Mouse (Mus musculus) Patski (cell line): ENCODE measurements at regions not wholly inside any gene's neighbourhood (a gene's known extent, or its start where the extent isn't known, plus 50 kb on each side); places are given as distances from the start of the nearest gene placed in this dataset.

ENCODE experiments used
- ATAC-seq: fragments of 100-300 bp; one replicate; pipeline ENCODE4 v1.8.0; 2021
- CTCF ChIA-PET: fragments of 350-600 bp; sonication (Branson Sonifier 250); formaldehyde crosslinking; loops from one replicate; lab custom pipeline; 2022; ENCODE audit warnings: inconsistent platforms; lab: Charles Lee
- POLR2A ChIA-PET: fragments of 350-600 bp; sonication (Branson Sonifier 250); formaldehyde crosslinking; loops from one replicate; lab custom pipeline; 2022; ENCODE audit warnings: antibody characterized with exemption, inconsistent platforms; lab: Charles Lee
- DNase-seq: peaks from one replicate; pipeline ENCODE4 v3.0.0-alpha.2; 2011; ENCODE audit warnings: low read depth, low spot score
- H3K27me3 ChIP-seq: fragments of 371-371 bp; one replicate; pipeline ENCODE4 v1.5.1; 2021
- CTCF ChIP-seq: fragments of 100-300 bp; IDR thresholded peaks from one replicate; pipeline ENCODE4 v1.5.1; 2021
- in situ Hi-C: fragments of 300-500 bp; cut with MboI; formaldehyde crosslinking; loops from 3 replicates; pipeline ENCODE4 v1.11.1; 2018; ENCODE audit warnings: low pct_unique_long_range_greater_than_20kb, mixed read lengths

- POLR2A ChIA-PET: no interaction called here
- DNase-seq (no peak), ATAC-seq (no peak)
- in situ Hi-C loops: no loop called here
- no peak for TF ChIP-seq CTCF
- H3K27me3 ChIP-seq: no peaks in the 10 kb centered on the region
- CTCF ChIA-PET: interaction anchor here (1.1 kb wide), 1 partner anchor 11 kb away, joined by 3 read pairs; no protein-coding TSS in a partner anchor
Measured at GRCm38 (mm10) chr1:71816306-71816705, 163.3 kb upstream of the Fn1 start.

- ATAC-seq: no peak
- CTCF ChIA-PET: interaction anchor here (0.9 to 1.2 kb wide), 2 partner anchors 9 to 38 kb away, joined by 3 read pairs; no protein-coding TSS in a partner anchor
- no peak for TF ChIP-seq CTCF
Measured at GRCm38 (mm10) chr1:71814141-71814540, 161.1 kb upstream of the Fn1 start.

GRCm38 (mm10) chr1:71812171-71812695 is 159.2 kb upstream of the Fn1 start:
- no peak for ATAC-seq
- in situ Hi-C loops: no loop called here
- no peak for TF ChIP-seq CTCF
- DNase-seq: no peak
- H3K27me3 ChIP-seq: no peaks in the 10 kb centered on the region
- POLR2A ChIA-PET: no interaction called here
- CTCF ChIA-PET: no interaction called here

More at GRCm38 (mm10) chr1:71814141-71814540, 161.1 kb upstream of the Fn1 start:
- H3K27me3 ChIP-seq: no peaks in the 10 kb centered on the region
- no peak for DNase-seq
- in situ Hi-C loops: no loop called here
- POLR2A ChIA-PET: no interaction called here

- CTCF ChIA-PET: no interaction called here
- in situ Hi-C loops: no loop called here
- H3K27me3 ChIP-seq: no peaks in the 10 kb centered on the region
- POLR2A ChIA-PET: interaction anchor here (0.7 kb wide), 1 partner anchor 158 kb away, joined by 11 read pairs; no protein-coding TSS in a partner anchor
- no peak for TF ChIP-seq CTCF
- ATAC-seq (no peak), DNase-seq (no peak)
Measured at GRCm38 (mm10) chr1:71811196-71811788, 158.3 kb upstream of the Fn1 start.

- no peaks in the 10 kb centered on the region for H3K27me3 ChIP-seq
- DNase-seq (no peak), ATAC-seq (no peak)
- TF ChIP-seq CTCF: no peak
- in situ Hi-C loops: no loop called here
- CTCF ChIA-PET: no interaction called here
- POLR2A ChIA-PET: no interaction called here
Measured at GRCm38 (mm10) chr1:71808005-71808404, 155.0 kb upstream of the Fn1 start.

- in situ Hi-C loops: no loop called here
Measured at GRCm38 (mm10) chr1:71807586-71807985, 154.6 kb upstream of the Fn1 start.

GRCm38 (mm10) chr1:71801283-71802066 is 148.5 kb upstream of the Fn1 start:
- no peak for TF ChIP-seq CTCF
- in situ Hi-C loops: no loop called here
- DNase-seq (no peak), ATAC-seq (no peak)
- H3K27me3 ChIP-seq: no peaks in the 10 kb centered on the region
- CTCF ChIA-PET: interaction anchor here (0.8 to 1.0 kb wide), 2 partner anchors 14 to 25 kb away, joined by 3 to 5 read pairs; no protein-coding TSS in a partner anchor
- POLR2A ChIA-PET: interaction anchor here (0.6 kb wide), 1 partner anchor 36 kb away, joined by 3 read pairs; no protein-coding TSS in a partner anchor

More at GRCm38 (mm10) chr1:71807586-71807985, 154.6 kb upstream of the Fn1 start:
- no peak for TF ChIP-seq CTCF
- H3K27me3 ChIP-seq: no peaks in the 10 kb centered on the region
- DNase-seq: no peak
- ChIA-PET POLR2A (no interaction called here), CTCF (no interaction called here)
- ATAC-seq: no peak

- POLR2A ChIA-PET: no interaction called here
- DNase-seq (no peak), ATAC-seq (no peak)
- CTCF ChIA-PET: no interaction called here
- in situ Hi-C loops: no loop called here
- no peak for TF ChIP-seq CTCF
- no peaks in the 10 kb centered on the region for H3K27me3 ChIP-seq
Measured at GRCm38 (mm10) chr1:71800581-71800980, 147.6 kb upstream of the Fn1 start.

GRCm38 (mm10) chr1:71798636-71799035 is 145.6 kb upstream of the Fn1 start:
- no peaks in the 10 kb centered on the region for H3K27me3 ChIP-seq
- TF ChIP-seq CTCF: no peak
- in situ Hi-C loops: no loop called here
- POLR2A ChIA-PET: no interaction called here
- CTCF ChIA-PET: interaction anchor here (1.2 kb wide), 1 partner anchor 26 kb away, joined by 3 read pairs; no protein-coding TSS in a partner anchor
- no peak for ATAC-seq
- DNase-seq: no peak

GRCm38 (mm10) chr1:71788408-71788807 is 135.4 kb upstream of the Fn1 start:
- in situ Hi-C loops: no loop called here
- ATAC-seq (no peak), DNase-seq (no peak)
- TF ChIP-seq CTCF: no peak
- ChIA-PET CTCF (interaction anchor here (1.4 to 1.6 kb wide), 3 partner anchors 11 to 14 kb away, joined by 4 to 5 read pairs (median 4); no protein-coding TSS in a partner anchor), POLR2A (no interaction called here)
- no peaks in the 10 kb centered on the region for H3K27me3 ChIP-seq
